Mouse (Mus musculus) adrenal gland, postnatal 36 days (tissue): ENCODE measurements around the gene Cnbd2. TPM values are rescaled to one million over a fixed set of nuclear protein-coding genes. Genes with fewer than 3 reads are reported as not detected.

Experiments used
- DNase-seq, 2 experiments: peaks; one replicate each; pipeline ENCODE4 v3.0.0; 2021; ENCODE audit warnings: mixed read lengths in 1 of 2
- long read RNA-seq, 2 experiments: library from polyadenylated mRNA; stranded (forward); transcript quantifications; one replicate each; pipeline ENCODE4 v2.0.0; 2021; ENCODE audit warnings: borderline sequencing depth in 2 of 2
- total RNA-seq, 2 experiments: library from RNA; stranded (reverse); gene quantifications; 2 replicates each; pipeline ENCODE4 v1.2.3; 2021

The Cnbd2 gene
- total RNA-seq: 1 to 10 TPM; 2.2 to 2.7 TPM
- long read RNA-seq, experiment 1, partial matches to known transcripts: 0 of 3 reads
- long read RNA-seq, experiment 1, other reads (novel, unspliced or antisense): 2 of 3 reads
- long read RNA-seq, experiment 2, partial matches to known transcripts: 0 of 1 reads
- long read RNA-seq, experiment 2, other reads (novel, unspliced or antisense): 1 of 1 reads

GRCm38 (mm10) chr2:156312297-156312897 is at the start of gene Cnbd2, which contains the start of gene Scand1:
Gene Cnbd2, plus strand, starts transcription at chr2:156312299.
Gene Scand1, minus strand, starts transcription at chr2:156312704.
- peak; percentile 87 to 89 for DNase-seq

- DNase-seq: no peak
Observed at GRCm38 (mm10) chr2:156263204-156263893, 48.8 kb upstream of the Cnbd2 start.

GRCm38 (mm10) chr2:156267636-156268035 is 44.5 kb upstream of the Cnbd2 start:
- DNase-seq: no peak

- DNase-seq: no peak
Observed at GRCm38 (mm10) chr2:156272553-156272952, 39.5 kb upstream of the Cnbd2 start.

- DNase-seq: peak; percentile 85 to 89
Observed at GRCm38 (mm10) chr2:156278226-156279017, 33.7 kb upstream of the Cnbd2 start.

- DNase-seq: no peak
Observed at GRCm38 (mm10) chr2:156281227-156281626, 30.9 kb upstream of the Cnbd2 start.

GRCm38 (mm10) chr2:156285161-156285560 is 26.9 kb upstream of the Cnbd2 start:
- DNase-seq: no peak

- DNase-seq: no peak
Observed at GRCm38 (mm10) chr2:156286733-156287132, 25.4 kb upstream of the Cnbd2 start.

GRCm38 (mm10) chr2:156288222-156288621 is 23.9 kb upstream of the Cnbd2 start:
- DNase-seq: no peak

- peak; percentile 41 to 48 for DNase-seq
Observed at GRCm38 (mm10) chr2:156289552-156290160, 22.4 kb upstream of the Cnbd2 start.

- DNase-seq: no peak
Observed at GRCm38 (mm10) chr2:156291998-156292397, 20.1 kb upstream of the Cnbd2 start.

- DNase-seq: no peak
Observed at GRCm38 (mm10) chr2:156295601-156296063, 16.5 kb upstream of the Cnbd2 start.

- no peak for DNase-seq
Observed at GRCm38 (mm10) chr2:156296190-156296589, 15.9 kb upstream of the Cnbd2 start.

- DNase-seq: no peak
Observed at GRCm38 (mm10) chr2:156297653-156298052, 14.4 kb upstream of the Cnbd2 start.

- no peak for DNase-seq
Observed at GRCm38 (mm10) chr2:156298458-156298857, 13.6 kb upstream of the Cnbd2 start.

- no peak for DNase-seq
Observed at GRCm38 (mm10) chr2:156302063-156302462, 10.0 kb upstream of the Cnbd2 start.

- DNase-seq: no peak
Observed at GRCm38 (mm10) chr2:156304351-156304750, 7.7 kb upstream of the Cnbd2 start.

GRCm38 (mm10) chr2:156305818-156306217 is 6.3 kb upstream of the Cnbd2 start:
- no peak for DNase-seq

GRCm38 (mm10) chr2:156307261-156307660 is 4.8 kb upstream of the Cnbd2 start:
- peak; percentile 19 to 35 for DNase-seq

GRCm38 (mm10) chr2:156309948-156310347 is 2.2 kb upstream of the Cnbd2 start:
- DNase-seq: no peak

GRCm38 (mm10) chr2:156310455-156310854 is 1.6 kb upstream of the Cnbd2 start:
- no peak for DNase-seq

GRCm38 (mm10) chr2:156310945-156311344 is 1.2 kb upstream of the Cnbd2 start:
- no peak for DNase-seq
